Mouse (Mus musculus): Measurements from ENCODE around the gene Lmtk2. TPM values are rescaled to one million over a fixed set of nuclear protein-coding genes. Genes with fewer than 3 reads are reported as not detected.

Lmtk2 gene
- polyA plus RNA-seq, 1 experiment from 2014 or later = 4.1 TPM

Other genes with a start within 250 kb of the Lmtk2 start
- gene Ankrd61, start 202.8 kb upstream of the Lmtk2 start, polyA plus RNA-seq (2015; fragmentation: Nextera tagmentation; extraction: Ambion mirVana) = 0.08 and 0.21 TPM in 2 replicates
- 93.9 and 106 TPM in 2 replicates for gene Aimp2, start 190.6 kb upstream of the Lmtk2 start, polyA plus RNA-seq (2015; fragmentation: Nextera tagmentation; extraction: Ambion mirVana)
- gene Pms2, start 190.5 kb upstream of the Lmtk2 start, polyA plus RNA-seq (2015; fragmentation: Nextera tagmentation; extraction: Ambion mirVana) = 19.6 and 22.9 TPM in 2 replicates
- gene Gm42421, start 172.3 kb upstream of the Lmtk2 start, polyA plus RNA-seq (2015; fragmentation: Nextera tagmentation; extraction: Ambion mirVana) = 0.45 and 0.69 TPM in 2 replicates
- 0.87 and 1.7 TPM in 2 replicates for gene Rsph10b, start 167.4 kb upstream of the Lmtk2 start, polyA plus RNA-seq (2015; fragmentation: Nextera tagmentation; extraction: Ambion mirVana)
- 48.1 and 50.9 TPM in 2 replicates for gene Ccz1, start 85.6 kb upstream of the Lmtk2 start, polyA plus RNA-seq (2015; fragmentation: Nextera tagmentation; extraction: Ambion mirVana)
- gene Ocm, start 73.8 kb upstream of the Lmtk2 start, polyA plus RNA-seq (2015; fragmentation: Nextera tagmentation; extraction: Ambion mirVana) = not detected in 2 replicates
- 0.24 and 0.33 TPM in 2 replicates for gene Bhlha15, start 89.8 kb downstream of the Lmtk2 start, polyA plus RNA-seq (2015; fragmentation: Nextera tagmentation; extraction: Ambion mirVana)
- gene Tecpr1, start 123.2 kb downstream of the Lmtk2 start, polyA plus RNA-seq (2015; fragmentation: Nextera tagmentation; extraction: Ambion mirVana) = 14.7 and 15.3 TPM in 2 replicates
- gene Bri3, start 144.0 kb downstream of the Lmtk2 start, polyA plus RNA-seq (2015; fragmentation: Nextera tagmentation; extraction: Ambion mirVana) = 126 and 137 TPM in 2 replicates